24 mouse cellular contexts compared by ENCODE assay signal in the genomic region with DNA sequence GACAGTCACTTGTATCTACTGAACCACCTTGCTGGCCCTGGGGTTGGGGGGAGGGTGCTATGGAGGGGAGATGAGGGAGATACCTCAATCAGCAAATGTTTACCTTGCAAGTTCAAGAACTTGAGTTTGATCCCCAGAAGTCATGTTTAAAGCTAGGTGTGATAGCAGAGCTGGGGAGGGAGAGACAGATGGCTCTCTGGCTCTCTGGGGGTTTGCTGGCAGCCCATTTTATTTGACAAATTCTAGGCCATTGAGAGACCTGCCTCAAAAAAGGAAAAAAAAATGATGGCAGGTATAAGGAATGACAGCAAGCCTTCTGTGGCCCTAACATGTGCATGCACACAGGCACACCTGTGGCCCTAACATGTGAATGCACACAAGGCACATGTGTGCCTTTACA. TPM values are rescaled to one million over a fixed set of nuclear protein-coding genes. Genes with fewer than 3 reads are reported as not detected.
DNase-seq lines count a peak whose midpoint lies in the region; ATAC-seq lines count a peak whose summit lies in the region.
"Had no signal": no experiment of that assay in that cellular context is flagged by ENCODE, and none has a peak within 500 bp of the region (broad histone marks: within the 10 kb centered on the region; RNA-seq: fewer than 3 reads in every experiment).

No protein-coding gene starts in this region.

- H3K27me3 ChIP-seq in forebrain, embryonic 13.5 days: no peaks in the 10 kb centered on the region
- no peaks in the 10 kb centered on the region for H3K27me3 ChIP-seq in forebrain, embryonic 14.5 days (replicated peaks; ENCODE audit: control insufficient read depth, insufficient read depth, low read length)
- H3K27me3 ChIP-seq in neural tube, embryonic 13.5 days: no peaks in the 10 kb centered on the region
- H3K27me3 ChIP-seq in neural tube, embryonic 15.5 days (replicated peaks): no peaks in the 10 kb centered on the region
- H3K27me3 ChIP-seq: embryonic facial prominence, embryonic 15.5 days; forebrain, embryonic 12.5 days; intestine, embryonic 15.5 days; liver, embryonic 12.5 days; midbrain, embryonic 13.5 days; Patski; stomach, embryonic 15.5 days had no signal

- peak; percentile 19; the same call in 1 of the 2 replicates for ATAC-seq in forebrain, embryonic 13.5 days
- ATAC-seq in forebrain, embryonic 14.5 days: no peak; the same call in 1 of the 2 replicates
- no peak for ATAC-seq in neural tube, embryonic 13.5 days (ENCODE audit: low read depth)
- no peak for ATAC-seq in neural tube, embryonic 15.5 days (ENCODE audit: low FRiP score)
- ATAC-seq: liver, embryonic 12.5 days; liver, postnatal 0 days; Patski had no signal

- H3K4me1 ChIP-seq in forebrain, embryonic 13.5 days: peaks cover 18% of the 10 kb centered on the region
- peaks cover 15% of the 10 kb centered on the region; the same call in 1 of the 2 replicates for H3K4me1 ChIP-seq in forebrain, embryonic 14.5 days (ENCODE audit: control insufficient read depth, insufficient read depth, low read length)
- peaks cover 41% of the 10 kb centered on the region for H3K4me1 ChIP-seq in neural tube, embryonic 13.5 days (replicated peaks)
- H3K4me1 ChIP-seq in neural tube, embryonic 15.5 days: peaks cover 23% of the 10 kb centered on the region
- H3K4me1 ChIP-seq: embryonic facial prominence, embryonic 15.5 days; intestine, embryonic 15.5 days; liver, embryonic 12.5 days; stomach, embryonic 15.5 days had no signal

- no peak overlapping the region for H3K4me3 ChIP-seq in forebrain, embryonic 13.5 days
- H3K4me3 ChIP-seq in forebrain, embryonic 14.5 days (ENCODE audit: low read depth, low read length): no peak overlapping the region
- H3K4me3 ChIP-seq in neural tube, embryonic 13.5 days: no peak overlapping the region
- no peak overlapping the region for H3K4me3 ChIP-seq in neural tube, embryonic 15.5 days (replicated peaks)
- H3K4me3 ChIP-seq: embryonic facial prominence, embryonic 15.5 days; forebrain, embryonic 12.5 days; hindbrain, embryonic 10.5 days; intestine, embryonic 15.5 days; left cerebral cortex, adult 2 months; liver, embryonic 12.5 days; midbrain, embryonic 13.5 days; stomach, embryonic 15.5 days had no signal

- no peak for DNase-seq in forebrain, embryonic 14.5 days (ENCODE audit: low spot score)
- peak; percentile 42 to 61 for DNase-seq in cerebellum, postnatal 10 days
- DNase-seq in urinary bladder, postnatal 14 days (ENCODE audit: low spot score): no peak
- DNase-seq in adrenal gland, postnatal 4 days (ENCODE audit: low spot score in 2 of 2): no peak
- DNase-seq: gastrocnemius, postnatal 14 days; liver, postnatal 0 days; retina, postnatal 1 day; right cerebral cortex, postnatal 14 days; thymus, postnatal 14 days had no signal

- H3K36me3 ChIP-seq in forebrain, embryonic 13.5 days (ENCODE audit: poor library complexity, severe bottlenecking): no peaks in the 10 kb centered on the region
- 0 out of 2 replicates have a peak, but pooled peaks cover 2% of the 10 kb centered on the region for H3K36me3 ChIP-seq in forebrain, embryonic 14.5 days (ENCODE audit: control insufficient read depth, insufficient read depth, low read length)
- H3K36me3 ChIP-seq in neural tube, embryonic 13.5 days: no peaks in the 10 kb centered on the region
- no peaks in the 10 kb centered on the region for H3K36me3 ChIP-seq in neural tube, embryonic 15.5 days
- H3K36me3 ChIP-seq: embryonic facial prominence, embryonic 15.5 days; forebrain, embryonic 12.5 days; hindbrain, embryonic 10.5 days; intestine, embryonic 15.5 days; liver, embryonic 12.5 days; midbrain, embryonic 13.5 days; stomach, embryonic 15.5 days had no signal

- no peak overlapping the region for H3K9ac ChIP-seq in forebrain, embryonic 13.5 days
- no peak overlapping the region for H3K9ac ChIP-seq in forebrain, embryonic 14.5 days (ENCODE audit: low read length)
- H3K9ac ChIP-seq in neural tube, embryonic 13.5 days: no peak overlapping the region
- no peak overlapping the region for H3K9ac ChIP-seq in neural tube, embryonic 15.5 days (replicated peaks)
- H3K9ac ChIP-seq: embryonic facial prominence, embryonic 15.5 days; forebrain, embryonic 12.5 days; intestine, embryonic 15.5 days; liver, embryonic 12.5 days; liver, postnatal 0 days; midbrain, embryonic 13.5 days; stomach, embryonic 15.5 days had no signal

- no peak overlapping the region for H3K27ac ChIP-seq in forebrain, embryonic 13.5 days
- H3K27ac ChIP-seq in forebrain, embryonic 14.5 days (ENCODE audit: low read depth, low read length): no peak overlapping the region
- 0 out of 2 replicates have a peak overlapping the region, but pooled peaks have one; percentile 57 for H3K27ac ChIP-seq in neural tube, embryonic 13.5 days (replicated peaks)
- no peak overlapping the region for H3K27ac ChIP-seq in neural tube, embryonic 15.5 days (replicated peaks)
- H3K27ac ChIP-seq: embryonic facial prominence, embryonic 15.5 days; intestine, embryonic 15.5 days; left cerebral cortex, adult 2 months; liver, embryonic 12.5 days; macrophage; stomach, embryonic 15.5 days had no signal

- H3K4me2 ChIP-seq in forebrain, embryonic 13.5 days: no peak overlapping the region
- H3K4me2 ChIP-seq in forebrain, embryonic 14.5 days (ENCODE audit: low read length): no peak overlapping the region
- no peak overlapping the region for H3K4me2 ChIP-seq in neural tube, embryonic 13.5 days
- no peak overlapping the region for H3K4me2 ChIP-seq in neural tube, embryonic 15.5 days
- H3K4me2 ChIP-seq: embryonic facial prominence, embryonic 15.5 days; forebrain, embryonic 12.5 days; intestine, embryonic 15.5 days; liver, embryonic 12.5 days; midbrain, embryonic 13.5 days; stomach, embryonic 15.5 days had no signal

- H3K9me3 ChIP-seq in forebrain, embryonic 13.5 days (replicated peaks): no peaks in the 10 kb centered on the region
- H3K9me3 ChIP-seq in forebrain, embryonic 14.5 days (replicated peaks; ENCODE audit: control insufficient read depth, low read length): no peaks in the 10 kb centered on the region
- H3K9me3 ChIP-seq in neural tube, embryonic 13.5 days: no peaks in the 10 kb centered on the region
- H3K9me3 ChIP-seq in neural tube, embryonic 15.5 days (replicated peaks): no peaks in the 10 kb centered on the region
- H3K9me3 ChIP-seq: embryonic facial prominence, embryonic 15.5 days; forebrain, embryonic 12.5 days; hindbrain, embryonic 10.5 days; intestine, embryonic 15.5 days; liver, embryonic 12.5 days; midbrain, embryonic 13.5 days; stomach, embryonic 15.5 days had no signal

RNA-seq across cellular contexts. Expression of a gene that starts 26.2 kb away (rescaled TPM):
- 4.2 and 4.8 TPM in 2 replicates for polyA plus RNA-seq in forebrain, embryonic 13.5 days (2015; fragmentation: Nextera tagmentation; extraction: Ambion mirVana)
- 4.1 and 4.7 TPM in 2 replicates for polyA plus RNA-seq in forebrain, embryonic 14.5 days (2014; fragmentation: Nextera tagmentation; extraction: Ambion mirVana)
- polyA plus RNA-seq in neural tube, embryonic 13.5 days (2015; fragmentation: Nextera tagmentation; extraction: Ambion mirVana): 9.8 and 10.0 TPM in 2 replicates
- 6.6 and 8.6 TPM in 2 replicates for polyA plus RNA-seq in neural tube, embryonic 15.5 days (2015; fragmentation: Nextera tagmentation; extraction: Ambion mirVana)
- 1 to 10 TPM; 4.3 to 5.3 TPM for total RNA-seq in adrenal gland, postnatal 4 days (2021)
- total RNA-seq: granulocyte monocyte progenitor cell, adult 5-6 weeks; MEL had no signal

Comparison
In these comparisons a context has a peak if more than half of its experiments do, and no peak if none do; other contexts are left out.
1. DNase-seq: peak in cerebellum, postnatal 10 days (2 of 2); none in forebrain, embryonic 14.5 days (single experiment), urinary bladder, postnatal 14 days (single experiment) and adrenal gland, postnatal 4 days (0 of 2).